Mouse (Mus musculus): ENCODE results near the gene Gm4884. TPM values are rescaled to one million over a fixed set of nuclear protein-coding genes. Genes with fewer than 3 reads are reported as not detected.
"Not testable (repeated sequence)": the region's sequence is repeated elsewhere in the genome, so short reads cannot be mapped to it uniquely, and the experiment has no call there.

The Gm4884 gene
- not detected in 2 replicates for polyA plus RNA-seq (2016; fragmentation: Nextera tagmentation; extraction: Ambion mirVana)

- not testable (repeated sequence) for H3K9me3 ChIP-seq; H3K4me2 ChIP-seq (replicated peaks); ATAC-seq (ENCODE audit: low FRiP score, low read depth); H3K27ac ChIP-seq (replicated peaks); H3K4me1 ChIP-seq; H3K36me3 ChIP-seq; H3K9ac ChIP-seq (replicated peaks); H3K4me3 ChIP-seq; H3K27me3 ChIP-seq
- 95% methylated on average over 1 of the region's 1 CpGs for whole genome bisulfite sequencing
Observed at GRCm38 (mm10) chr7:41032419-41032818, at the start of gene Gm4884. Gene Gm4884 (plus strand): TSS chr7:41032719.

DNA sequence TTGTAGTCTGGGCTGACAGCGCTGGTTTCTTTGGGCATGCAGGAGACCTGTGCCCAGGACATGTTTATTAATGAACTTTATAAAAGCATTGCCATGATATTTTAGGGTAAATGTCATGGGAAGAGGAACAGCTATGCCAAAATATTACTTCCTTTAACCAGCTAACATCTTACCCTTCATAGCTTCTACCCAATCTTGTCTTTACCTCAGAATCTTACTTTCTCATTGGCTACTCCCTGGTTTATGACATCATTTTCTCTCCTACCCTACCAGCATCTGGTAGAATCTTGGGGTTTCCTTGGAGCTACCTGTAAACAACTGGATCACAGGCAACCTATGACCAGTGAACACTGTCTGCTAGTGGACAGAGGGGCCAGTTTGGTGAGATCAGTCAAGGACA lies 45.3 kb upstream of the Gm4884 start, which contains the start of gene 4930433I11Rik:
Gene 4930433I11Rik, plus strand, starts transcription at position 301 of the 400 bp plus-strand sequence.
- Histone ChIP-seq H3K27me3 (no peaks in the 10 kb centered on the region), H3K9me3 (no peaks in the 10 kb centered on the region), H3K27ac (replicated peaks) (no peak within 1 kb of the TSS), H3K4me3 (no peak within 1 kb of the TSS), H3K4me2 (replicated peaks) (no peak within 1 kb of the TSS), H3K36me3 (no peaks in the 10 kb centered on the region), H3K4me1 (no peaks in the 10 kb centered on the region), H3K9ac (replicated peaks) (no peak within 1 kb of the TSS)
- no peak for ATAC-seq (ENCODE audit: low FRiP score, low read depth)
- WGBS: 78% methylated on average over 1 of the region's 1 CpGs

GRCm38 (mm10) chr7:41044058-41044457 lies 11.5 kb downstream of the Gm4884 start:
- H3K27me3 ChIP-seq; H3K36me3 ChIP-seq; ATAC-seq (ENCODE audit: low FRiP score, low read depth); H3K4me3 ChIP-seq; H3K4me1 ChIP-seq; H3K27ac ChIP-seq (replicated peaks); H3K9me3 ChIP-seq; H3K9ac ChIP-seq (replicated peaks); H3K4me2 ChIP-seq (replicated peaks): not testable (repeated sequence)
- 66% methylated on average over 3 of the region's 3 CpGs for WGBS

Other genes with a start within 250 kb of the Gm4884 start
- 12.2 and 13.4 TPM in 2 replicates for gene Vstm2b, start 134.4 kb upstream of the Gm4884 start, polyA plus RNA-seq (2016; fragmentation: Nextera tagmentation; extraction: Ambion mirVana)
- gene 4930433I11Rik, start 45.2 kb upstream of the Gm4884 start, polyA plus RNA-seq (2016; fragmentation: Nextera tagmentation; extraction: Ambion mirVana): not detected in 2 replicates
- gene Gm5592, start 121.1 kb downstream of the Gm4884 start, polyA plus RNA-seq (2016; fragmentation: Nextera tagmentation; extraction: Ambion mirVana): not detected in 2 replicates